Mouse (Mus musculus): ENCODE data around the gene Zfp445. TPM values are rescaled to one million over a fixed set of nuclear protein-coding genes. Genes with fewer than 3 reads are reported as not detected.

The Zfp445 gene
- polyA plus RNA-seq (2021; fragmentation: Nextera tagmentation): 15.1 and 19.1 TPM in 2 replicates
- long read RNA-seq, experiment 1, full-length matches to known transcripts: 12 of 141 reads
- long read RNA-seq, experiment 1, partial matches to known transcripts: 4 of 141 reads
- long read RNA-seq, experiment 1, other reads (novel, unspliced or antisense): 125 of 141 reads
- long read RNA-seq, experiment 2, full-length matches to known transcripts: 2 of 30 reads
- long read RNA-seq, experiment 2, partial matches to known transcripts: 0 of 30 reads
- long read RNA-seq, experiment 2, other reads (novel, unspliced or antisense): 28 of 30 reads

DNA sequence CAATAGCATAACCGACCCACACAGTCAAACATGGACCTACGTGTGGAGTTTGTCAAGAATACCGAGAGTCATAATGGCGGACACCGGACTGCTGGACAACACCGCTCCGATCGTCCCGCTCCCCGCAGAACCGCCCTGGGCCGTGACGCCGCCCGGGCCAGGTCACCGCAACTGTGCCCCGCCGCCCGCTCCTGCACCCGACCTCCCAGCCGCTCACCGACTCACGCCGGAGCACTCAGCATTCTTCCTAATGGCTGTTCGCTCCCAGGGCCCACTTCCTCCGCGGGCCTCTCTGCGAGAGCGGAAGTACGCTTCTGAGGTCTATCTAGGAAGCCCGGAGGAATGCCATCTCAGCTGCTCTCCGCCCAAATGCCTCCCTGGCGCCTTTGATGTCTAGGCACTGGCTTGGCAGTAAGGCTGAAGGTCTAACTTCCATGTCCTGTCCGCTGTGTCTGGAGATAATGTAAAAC, at the start of gene Zfp445:
Gene Zfp445 (minus strand): TSS at position 310 of the 470 bp plus-strand sequence.

DNA sequence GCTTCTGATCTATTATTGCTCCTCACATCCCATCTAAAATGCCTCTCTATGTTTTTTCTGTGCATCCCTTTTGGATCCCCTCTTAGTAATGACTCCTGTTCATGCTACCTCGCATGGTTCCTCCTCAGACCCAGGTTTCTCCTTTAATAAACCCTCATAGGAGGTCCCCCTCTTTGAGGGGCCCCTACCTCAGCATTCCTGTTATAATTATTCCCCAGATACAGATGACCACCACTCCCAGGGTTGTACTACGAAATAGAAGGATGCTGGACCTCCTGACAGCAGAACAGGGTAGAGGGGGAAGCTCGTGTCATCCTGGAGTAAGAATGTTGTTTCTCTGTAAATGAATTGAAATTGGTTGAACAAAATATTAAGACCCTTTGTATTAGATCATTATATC, 19.6 kb upstream of the Zfp445 start, which contains the start of gene Zkscan7:
Gene Zkscan7 (plus strand): TSS at position 301 of the 400 bp plus-strand sequence.

GRCm38 (mm10) chr9:122843760-122844159, 22.0 kb downstream of the Zfp445 start, which contains the start of gene Gm35549:
Gm35549 (minus strand) TSS chr9:122844035.

GRCm38 (mm10) chr9:122805053-122805844, 60.6 kb downstream of the Zfp445 start, which contains the start of gene Tcaim:
Tcaim (plus strand) TSS chr9:122805539.

Other genes with a start within 250 kb of the Zfp445 start
- not detected in 2 replicates for gene Topaz1, start 118.7 kb downstream of the Zfp445 start, polyA plus RNA-seq (2021; fragmentation: Nextera tagmentation)
- 10.9 and 12.9 TPM in 2 replicates for gene Tcaim, start 60.5 kb downstream of the Zfp445 start, polyA plus RNA-seq (2021; fragmentation: Nextera tagmentation)
- not detected in 2 replicates for gene Gm35549, start 22.0 kb downstream of the Zfp445 start, polyA plus RNA-seq (2021; fragmentation: Nextera tagmentation)
- gene Zkscan7, start 19.7 kb upstream of the Zfp445 start, polyA plus RNA-seq (2021; fragmentation: Nextera tagmentation): 0.23 and 0.25 TPM in 2 replicates
- 4.3 and 5.0 TPM in 2 replicates for gene Zfp105, start 57.1 kb upstream of the Zfp445 start, polyA plus RNA-seq (2021; fragmentation: Nextera tagmentation)
- 20.8 and 29.6 TPM in 2 replicates for gene 1110059G10Rik, start 85.0 kb upstream of the Zfp445 start, polyA plus RNA-seq (2021; fragmentation: Nextera tagmentation)
- 0.23 TPM in 1 of 2 replicates, not detected in the other for gene Kif15, start 85.0 kb upstream of the Zfp445 start, polyA plus RNA-seq (2021; fragmentation: Nextera tagmentation)
- 50.7 and 58.4 TPM in 2 replicates for gene Tmem42, start 155.3 kb upstream of the Zfp445 start, polyA plus RNA-seq (2021; fragmentation: Nextera tagmentation)
- gene Tgm4, start 168.7 kb upstream of the Zfp445 start, polyA plus RNA-seq (2021; fragmentation: Nextera tagmentation): 0.31 and 0.38 TPM in 2 replicates
- 58.2 and 64.3 TPM in 2 replicates for gene Zdhhc3, start 247.2 kb upstream of the Zfp445 start, polyA plus RNA-seq (2021; fragmentation: Nextera tagmentation)
- 58.6 and 82.2 TPM in 2 replicates for gene Exosc7, start 247.2 kb upstream of the Zfp445 start, polyA plus RNA-seq (2021; fragmentation: Nextera tagmentation)

Measured in left cerebral cortex, adult 6 months (tissue).